Mouse (Mus musculus) stomach, postnatal 0 days (tissue): ENCODE data around the gene Spaca1. TPM values are rescaled to one million over a fixed set of nuclear protein-coding genes. Genes with fewer than 3 reads are reported as not detected.

Experiments
- ATAC-seq: fragments of 200-750 bp; cut with Nextera tagmentation; 2 replicates; pipeline ENCODE4 v1.8.0; 2017; ENCODE audit not compliant: low FRiP score, low TSS enrichment
- DNase-seq: peaks from one replicate; pipeline ENCODE4 v3.0.0-alpha.2; 2016; ENCODE audit warnings: low spot score
- H3K27ac ChIP-seq: fragments of 300-500 bp; sonication (generic); replicated peaks from 2 replicates; pipeline ENCODE4 v1.5.1; 2014; ENCODE audit warnings: mild to moderate bottlenecking, control low read depth
- H3K27me3 ChIP-seq: fragments of 300-500 bp; sonication (generic); 2 replicates; pipeline ENCODE4 v1.6.1; 2014; ENCODE audit warnings: low read length; ENCODE audit not compliant: control insufficient read depth, insufficient read depth
- H3K36me3 ChIP-seq: fragments of 300-500 bp; sonication (generic); 2 replicates; pipeline ENCODE4 v1.6.1; 2014; ENCODE audit warnings: low read length, mixed read lengths; ENCODE audit not compliant: control insufficient read depth, insufficient read depth
- H3K4me1 ChIP-seq: fragments of 300-500 bp; sonication (generic); replicated peaks from 2 replicates; pipeline ENCODE4 v1.6.1; 2014; ENCODE audit warnings: antibody characterized with exemption; ENCODE audit not compliant: control insufficient read depth, insufficient read depth
- H3K4me2 ChIP-seq: fragments of 300-500 bp; sonication (generic); replicated peaks from 2 replicates; pipeline ENCODE4 v1.6.1; 2014; ENCODE audit warnings: low read depth, mild to moderate bottlenecking, control low read depth, moderate library complexity
- H3K4me3 ChIP-seq: fragments of 300-500 bp; sonication (generic); 2 replicates; pipeline ENCODE4 v1.5.1; 2014; ENCODE audit warnings: low read depth, low read length, control low read depth
- H3K9ac ChIP-seq: fragments of 300-500 bp; sonication (generic); 2 replicates; pipeline ENCODE4 v1.6.1; 2014; ENCODE audit warnings: mild to moderate bottlenecking, low read length, control low read depth, mixed read lengths
- H3K9me3 ChIP-seq: fragments of 300-500 bp; sonication (generic); 2 replicates; pipeline ENCODE4 v1.6.1; 2016; ENCODE audit warnings: low read length; ENCODE audit not compliant: control insufficient read depth
- CTCF ChIP-seq: IDR thresholded peaks from 2 replicates; pipeline ENCODE4 v1.5.1; 2016; ENCODE audit warnings: antibody characterized with exemption, low read depth, mild to moderate bottlenecking, moderate library complexity
- EP300 ChIP-seq: optimal IDR thresholded peaks from 2 replicates; pipeline ENCODE3; 2016; ENCODE audit warnings: antibody characterized with exemption
- WGBS: fragments of 180-500 bp; shearing (Covaris S2); extraction: QIAGEN DNeasy Blood & Tissue Kit; methylation state at CpG from one replicate; pipeline ENCODE4 v1.1.7; 2014; 5-methylcytosine and 5-hydroxymethylcytosine counted together
- polyA plus RNA-seq: library from polyadenylated mRNA; unstranded; fragments of >200 nt; fragmentation: Nextera tagmentation; extraction: Ambion mirVana; gene quantifications from 2 replicates; pipeline ENCODE4 v1.2.1, GENCODE M21; 2015

The Spaca1 gene
- polyA plus RNA-seq, 1 experiment from 2014 or later, result 0.32 TPM

DNA sequence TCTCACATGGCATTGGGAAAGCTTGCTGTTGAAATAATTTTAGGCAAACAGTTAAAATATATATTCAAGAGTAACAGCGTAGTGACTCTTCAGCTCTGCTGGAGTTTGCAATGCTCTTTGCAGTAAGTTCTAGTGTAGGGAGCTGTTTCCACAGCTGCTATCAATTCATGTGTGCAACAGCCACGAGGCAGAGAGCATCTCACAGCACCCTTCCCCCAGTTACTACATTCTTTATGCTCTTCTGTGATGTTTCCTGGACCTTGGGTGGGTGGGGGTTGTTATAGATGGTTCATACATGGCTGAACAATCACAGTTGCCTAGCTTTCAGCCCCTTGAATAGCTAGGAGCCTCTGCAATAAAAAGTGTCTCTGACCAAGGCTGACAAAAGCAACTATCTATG is 28.5 kb downstream of the Spaca1 start:
- ATAC-seq (no peak), DNase-seq (no peak)
- Histone ChIP-seq H3K9me3 (no peaks in the 10 kb centered on the region), H3K27me3 (no peaks in the 10 kb centered on the region), H3K4me2 (no peak overlapping the region), H3K9ac (no peak overlapping the region), H3K36me3 (no peaks in the 10 kb centered on the region), H3K4me1 (no peaks in the 10 kb centered on the region), H3K4me3 (no peak overlapping the region), H3K27ac (no peak overlapping the region)
- TF ChIP-seq CTCF, result no peak
- no peak for TF ChIP-seq EP300
- WGBS, result 60% methylated on average over 2 of the region's 2 CpGs

GRCm38 (mm10) chr4:33996382-33996781 is 53.6 kb downstream of the Spaca1 start:
- TF ChIP-seq CTCF, result no peak
- no peak for TF ChIP-seq EP300
- Histone ChIP-seq H3K4me3 (no peak overlapping the region), H3K36me3 (no peaks in the 10 kb centered on the region), H3K4me1 (no peaks in the 10 kb centered on the region), H3K9me3 (no peaks in the 10 kb centered on the region), H3K27ac (no peak overlapping the region), H3K4me2 (no peak overlapping the region), H3K9ac (no peak overlapping the region), H3K27me3 (no peaks in the 10 kb centered on the region)
- DNase-seq (no peak), ATAC-seq (no peak)

DNA sequence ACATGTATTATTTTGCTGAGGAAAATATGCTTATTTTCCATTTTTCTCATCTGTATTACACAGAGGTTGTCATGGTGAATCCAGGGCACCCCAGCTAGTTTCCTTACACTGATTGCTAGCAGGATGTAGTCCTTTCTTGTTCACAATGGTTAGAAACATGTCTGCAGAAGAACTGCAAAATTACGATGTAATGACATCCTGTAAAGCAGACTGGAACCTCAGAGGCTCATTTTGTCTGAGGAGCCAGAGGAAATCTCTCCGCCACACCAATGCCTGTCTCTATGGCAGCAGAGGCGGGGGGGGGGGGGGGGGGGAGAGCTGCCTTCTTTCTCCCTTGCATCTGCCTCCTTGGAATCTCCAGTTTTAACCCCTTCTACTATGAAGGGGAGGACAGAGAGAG is 57.3 kb downstream of the Spaca1 start:
- WGBS, result 57% methylated on average over 3 of the region's 3 CpGs
- no peak for TF ChIP-seq CTCF
- TF ChIP-seq EP300, result no peak
- no peak overlapping the region for H3K4me3 ChIP-seq
- no peaks in the 10 kb centered on the region for H3K4me1 ChIP-seq
- no peak for DNase-seq
- ATAC-seq, result no peak
- H3K9ac ChIP-seq, result no peak overlapping the region
- H3K27me3 ChIP-seq, result no peaks in the 10 kb centered on the region
- H3K9me3 ChIP-seq, result no peaks in the 10 kb centered on the region
- no peak overlapping the region for H3K4me2 ChIP-seq
- no peak overlapping the region for H3K27ac ChIP-seq
- no peaks in the 10 kb centered on the region for H3K36me3 ChIP-seq

GRCm38 (mm10) chr4:33988466-33989089 is 61.4 kb downstream of the Spaca1 start:
- ATAC-seq (no peak), DNase-seq (no peak)
- no peak overlapping the region for H3K4me2 ChIP-seq
- no peak overlapping the region for H3K4me3 ChIP-seq
- H3K9ac ChIP-seq, result no peak overlapping the region
- 62% methylated on average over 5 of the region's 5 CpGs for WGBS
- no peaks in the 10 kb centered on the region for H3K4me1 ChIP-seq
- TF ChIP-seq EP300 (no peak), CTCF (no peak)
- H3K9me3 ChIP-seq, result no peaks in the 10 kb centered on the region
- no peaks in the 10 kb centered on the region for H3K36me3 ChIP-seq
- H3K27me3 ChIP-seq, result no peaks in the 10 kb centered on the region
- H3K27ac ChIP-seq, result no peak overlapping the region

Other genes with a start within 250 kb of the Spaca1 start
- 0.86 and 1.0 TPM in 2 replicates for gene Cnr1, start 125.6 kb downstream of the Spaca1 start, polyA plus RNA-seq